Mouse (Mus musculus) CH12.LX (cell line): ENCODE data around the gene Rhpn2. TPM values are rescaled to one million over a fixed set of nuclear protein-coding genes. Genes with fewer than 3 reads are reported as not detected.

Experiments
- DNase-seq: peaks from one replicate; pipeline ENCODE4 v3.0.0-alpha.2; 2013; ENCODE audit errors: extremely low read depth
- H3K27ac ChIP-seq: 2 replicates; pipeline ENCODE4 v1.5.1; 2012; ENCODE audit warnings: low read depth, mild to moderate bottlenecking, control low read depth, moderate library complexity; ENCODE audit not compliant: insufficient read depth
- H3K27me3 ChIP-seq: replicated peaks from 2 replicates; pipeline ENCODE3; 2012; ENCODE audit warnings: inconsistent platforms
- H3K36me3 ChIP-seq, 2 experiments: replicated peaks in 1 of 2; 2 replicates each; pipeline versions ENCODE3 to v1.6.1; 2012; ENCODE audit warnings: inconsistent platforms in 1 of 2, low read length in 1 of 2, mild to moderate bottlenecking in 1 of 2, mixed read lengths in 1 of 2, moderate library complexity in 1 of 2; ENCODE audit not compliant: control insufficient read depth in 1 of 2, insufficient read depth in 1 of 2
- H3K4me1 ChIP-seq, 2 experiments: 2 replicates each; pipeline ENCODE4 v1.6.1; 2012; ENCODE audit warnings: inconsistent platforms in 1 of 2, moderate library complexity in 1 of 2; ENCODE audit not compliant: insufficient read depth in 2 of 2, control insufficient read depth in 1 of 2
- H3K4me2 ChIP-seq: 2 replicates; pipeline ENCODE4 v1.6.1; 2012; ENCODE audit warnings: low read depth, mild to moderate bottlenecking, control low read depth; ENCODE audit not compliant: poor library complexity, insufficient read depth, severe bottlenecking
- H3K4me3 ChIP-seq, 3 experiments: fragments of 150-350 bp in 1 of 3; sonication (generic) in 1 of 3; replicated peaks in 1 of 3; 2 replicates each; pipeline versions ENCODE3 to v1.5.1; 2011 to 2012; ENCODE audit warnings: low read depth in 2 of 3, low read length in 2 of 3, mild to moderate bottlenecking in 2 of 3, moderate library complexity in 2 of 3, control low read depth in 1 of 3, improper control_type of control experiment in 1 of 3, inconsistent platforms in 1 of 3, mixed read lengths in 1 of 3; ENCODE audit not compliant: poor library complexity in 1 of 3
- H3K79me2 ChIP-seq: replicated peaks from 2 replicates; pipeline ENCODE4 v1.6.1; 2012; ENCODE audit warnings: mild to moderate bottlenecking, moderate library complexity; ENCODE audit not compliant: control insufficient read depth, poor library complexity, insufficient read depth, severe bottlenecking; ENCODE audit errors: extremely low read depth
- H3K9ac ChIP-seq: 2 replicates; pipeline ENCODE4 v1.6.1; 2012; ENCODE audit warnings: low read depth, mild to moderate bottlenecking, control low read depth, moderate library complexity; ENCODE audit not compliant: insufficient read depth
- H3K9me3 ChIP-seq: replicated peaks from 2 replicates; pipeline ENCODE3; 2012; ENCODE audit warnings: low read length, inconsistent platforms, mixed read lengths
- CHD1 ChIP-seq: IDR thresholded peaks from 2 replicates; pipeline ENCODE4 v1.6.1; 2012; ENCODE audit warnings: low read depth, low read length, improper control_type of control experiment, inconsistent platforms
- CTCF ChIP-seq, 2 experiments: IDR thresholded peaks in 1 of 2; conservative IDR thresholded peaks in 1 of 2; 2 replicates each; pipeline ENCODE4 v1.5.1; 2011 to 2012; ENCODE audit warnings: low read depth in 2 of 2, low read length in 2 of 2, improper control_type of control experiment in 1 of 2, inconsistent platforms in 1 of 2, mild to moderate bottlenecking in 1 of 2, moderate library complexity in 1 of 2
- ELF1 ChIP-seq: IDR thresholded peaks from 2 replicates; pipeline ENCODE4 v1.6.1; 2014; ENCODE audit warnings: low read depth, mild to moderate bottlenecking, inconsistent platforms, low read length, improper control_type of control experiment
- EP300 ChIP-seq: IDR thresholded peaks from 2 replicates; pipeline ENCODE4 v1.6.1; 2011; ENCODE audit warnings: low read length, improper control_type of control experiment
- ETS1 ChIP-seq: conservative IDR thresholded peaks from 2 replicates; pipeline ENCODE4 v1.6.1; 2012; ENCODE audit warnings: low read depth, mild to moderate bottlenecking, inconsistent platforms, low read length, improper control_type of control experiment, moderate library complexity
- HCFC1 ChIP-seq: IDR thresholded peaks from 2 replicates; pipeline ENCODE4 v1.6.1; 2012; ENCODE audit warnings: low read depth, mild to moderate bottlenecking, inconsistent platforms, low read length, improper control_type of control experiment
- JUND ChIP-seq: conservative IDR thresholded peaks from 2 replicates; pipeline ENCODE4 v1.6.1; 2011; ENCODE audit warnings: low read depth, low read length, improper control_type of control experiment
- KAT2A ChIP-seq: IDR thresholded peaks from 2 replicates; pipeline ENCODE4 v1.6.1; 2012; ENCODE audit warnings: low read length, improper control_type of control experiment, inconsistent platforms; ENCODE audit not compliant: insufficient replicate concordance
- MAFK ChIP-seq: IDR thresholded peaks from 2 replicates; pipeline ENCODE4 v1.6.1; 2011; ENCODE audit warnings: low read length, improper control_type of control experiment; ENCODE audit not compliant: insufficient replicate concordance
- MAX ChIP-seq: IDR thresholded peaks from 2 replicates; pipeline ENCODE4 v1.6.1; 2011; ENCODE audit warnings: low read length, improper control_type of control experiment
- MAZ ChIP-seq: IDR thresholded peaks from 2 replicates; pipeline ENCODE4 v1.6.1; 2012; ENCODE audit warnings: low read depth, mild to moderate bottlenecking, inconsistent platforms, low read length, improper control_type of control experiment, moderate library complexity
- MXI1 ChIP-seq: IDR thresholded peaks from 2 replicates; pipeline ENCODE4 v1.6.1; 2011; ENCODE audit warnings: mild to moderate bottlenecking, low read depth, low read length, improper control_type of control experiment
- POLR2A ChIP-seq: IDR thresholded peaks from 2 replicates; pipeline ENCODE4 v1.6.1; 2011; ENCODE audit warnings: low read depth, mild to moderate bottlenecking, improper control_type of control experiment, low read length
- RCOR1 ChIP-seq: conservative IDR thresholded peaks from 2 replicates; pipeline ENCODE4 v1.6.1; 2012; ENCODE audit warnings: low read depth, mild to moderate bottlenecking, inconsistent platforms, low read length, improper control_type of control experiment
- SIN3A ChIP-seq: IDR thresholded peaks from 2 replicates; pipeline ENCODE4 v1.6.1; 2012; ENCODE audit warnings: low read length, improper control_type of control experiment, inconsistent platforms
- TBP ChIP-seq: conservative IDR thresholded peaks from 2 replicates; pipeline ENCODE4 v1.6.1; 2011; ENCODE audit warnings: low read depth, low read length, improper control_type of control experiment
- UBTF ChIP-seq: IDR thresholded peaks from 2 replicates; pipeline ENCODE4 v1.6.1; 2012; ENCODE audit warnings: low read depth, mild to moderate bottlenecking, inconsistent platforms, low read length, improper control_type of control experiment, moderate library complexity
- USF2 ChIP-seq: conservative IDR thresholded peaks from 2 replicates; pipeline ENCODE4 v1.6.1; 2011; ENCODE audit warnings: low read depth, low read length, improper control_type of control experiment
- dilution Hi-C: fragments of 300-500 bp; cut with MboI; formaldehyde crosslinking; loops from 2 replicates; pipeline ENCODE4 v1.14.3; 2020; ENCODE audit warnings: low sequenced_read_pairs; ENCODE audit not compliant: extremely low pct_unique_long_range_greater_than_20kb, extremely low pct_ligation_motif_present
- in situ Hi-C: fragments of 300-500 bp; cut with MboI; formaldehyde crosslinking; loops from 3 replicates; pipeline ENCODE4 v1.14.3; 2019; ENCODE audit warnings: low sequenced_read_pairs, low pct_ligation_motif_present, low pct_unique_long_range_greater_than_20kb, mixed read lengths
- polyA plus RNA-seq: library from polyadenylated mRNA; unstranded; fragments of >175 nt; gene quantifications from 2 replicates; pipeline ENCODE4 v1.2.1, GENCODE M21; 2012; ENCODE audit warnings: low read depth; ENCODE audit not compliant: insufficient read length
- total RNA-seq, 2 experiments: library from RNA; depleted of rRNA; stranded (reverse); fragments of 300-350 nt in 1 of 2; fragments of >200 nt in 1 of 2; gene quantifications; 2 replicates each; pipeline ENCODE4 v1.2.3; 2012 to 2014

The Rhpn2 gene
- 0.13 and 0.25 TPM in 2 replicates for total RNA-seq (2012; rRNA removed)
- 0.14 and 0.17 TPM in 2 replicates for total RNA-seq (2014; rRNA removed)
- 0.34 and 0.63 TPM in 2 replicates for polyA plus RNA-seq

DNA sequence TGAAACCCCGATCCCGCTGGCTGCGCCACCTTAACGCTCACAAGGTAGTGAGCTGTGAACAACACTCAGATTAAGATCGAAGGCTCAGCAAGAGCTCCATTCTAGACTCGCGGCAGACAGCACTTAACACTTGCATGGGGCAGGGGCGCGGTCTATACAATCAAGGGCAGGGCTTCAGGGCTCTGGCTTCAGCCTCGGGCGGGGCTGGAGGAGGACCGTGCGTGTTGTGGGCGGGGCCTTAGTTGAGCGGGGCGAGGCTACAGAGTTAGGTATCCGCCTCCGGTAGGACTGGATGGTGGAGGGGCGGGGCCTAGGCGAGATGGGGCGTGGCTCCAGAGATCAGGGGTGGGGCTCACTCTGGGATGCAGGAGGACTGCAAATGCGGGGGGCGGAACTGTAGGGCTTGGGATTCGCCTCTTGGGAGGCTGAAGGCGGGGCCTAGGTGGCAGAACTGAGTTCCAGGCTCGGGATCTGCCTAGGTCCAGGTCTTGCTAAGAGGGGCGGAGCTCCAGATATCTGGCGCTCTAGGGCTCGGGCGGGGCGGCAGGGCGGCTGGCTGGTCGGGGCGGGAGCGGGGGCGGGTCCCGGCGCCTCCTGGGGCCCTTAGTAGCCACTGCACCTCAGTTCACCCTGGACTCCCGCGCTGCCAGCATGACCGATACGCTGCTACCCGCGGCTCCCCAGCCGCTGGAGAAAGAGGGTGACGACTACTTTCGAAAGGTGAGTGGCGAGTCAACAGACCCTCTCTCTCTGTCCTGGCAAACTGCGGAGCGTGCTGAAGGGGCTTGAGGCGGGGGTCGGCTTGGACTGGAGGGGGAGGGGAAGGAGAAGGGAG lies at the start of gene Rhpn2:
TSS of gene Rhpn2 (plus strand) at position 479 of the 835 bp plus-strand sequence.
- Histone ChIP-seq H3K27me3 (peaks cover 70% of the 10 kb centered on the region), H3K9me3 (peaks cover 5% of the 10 kb centered on the region), H3K79me2 (no peaks in the 10 kb centered on the region), H3K27ac (no peak within 1 kb of the TSS), H3K4me3 (peak within 1 kb of the TSS; percentile 25 to 49 (median 31)), H3K36me3 (no peaks in the 10 kb centered on the region), H3K4me2 (peak within 1 kb of the TSS; percentile 85), H3K9ac (no peak within 1 kb of the TSS), H3K4me1 (peaks cover 9 to 14% of the 10 kb centered on the region in 2 experiments)
- dilution Hi-C loops (no loop called here), in situ Hi-C loops (no loop called here)
- TF ChIP-seq RCOR1 (no peak), HCFC1 (no peak), UBTF (no peak), EP300 (no peak), MAZ (no peak), CHD1 (no peak)
- peak; percentile 91 for DNase-seq

DNA sequence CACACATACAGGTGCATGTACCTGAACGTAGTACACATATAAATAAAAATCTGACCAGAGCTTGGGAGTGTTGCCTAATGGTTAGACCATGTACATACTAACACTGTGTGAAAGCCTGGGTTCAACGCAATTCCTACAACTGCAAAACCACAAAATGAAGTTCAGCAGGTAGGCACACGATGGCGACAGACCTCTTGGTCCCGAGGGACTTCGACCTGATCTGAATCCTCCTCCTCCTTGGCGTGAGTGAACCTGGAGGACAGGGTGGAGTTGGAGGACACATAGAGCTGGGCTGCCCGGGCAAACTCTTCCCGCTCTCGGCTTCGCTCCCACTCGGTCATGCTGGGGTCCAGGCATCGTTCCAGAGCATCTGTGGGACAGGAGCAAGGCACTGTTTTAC lies 40.5 kb upstream of the Rhpn2 start:
- no peak for DNase-seq
- Histone ChIP-seq H3K9ac (no peak overlapping the region), H3K4me2 (no peak overlapping the region), H3K4me3 (no peak overlapping the region), H3K27ac (no peak overlapping the region), H3K27me3 (no peaks in the 10 kb centered on the region), H3K36me3 (peaks cover 58 to 86% of the 10 kb centered on the region in 2 experiments), H3K4me1 (no peaks in the 10 kb centered on the region), H3K79me2 (no peaks in the 10 kb centered on the region), H3K9me3 (no peaks in the 10 kb centered on the region)
- TF ChIP-seq ETS1 (no peak), USF2 (no peak), CHD1 (no peak), RCOR1 (no peak)
- in situ Hi-C loops, result no loop called here
- dilution Hi-C loops, result no loop called here

DNA sequence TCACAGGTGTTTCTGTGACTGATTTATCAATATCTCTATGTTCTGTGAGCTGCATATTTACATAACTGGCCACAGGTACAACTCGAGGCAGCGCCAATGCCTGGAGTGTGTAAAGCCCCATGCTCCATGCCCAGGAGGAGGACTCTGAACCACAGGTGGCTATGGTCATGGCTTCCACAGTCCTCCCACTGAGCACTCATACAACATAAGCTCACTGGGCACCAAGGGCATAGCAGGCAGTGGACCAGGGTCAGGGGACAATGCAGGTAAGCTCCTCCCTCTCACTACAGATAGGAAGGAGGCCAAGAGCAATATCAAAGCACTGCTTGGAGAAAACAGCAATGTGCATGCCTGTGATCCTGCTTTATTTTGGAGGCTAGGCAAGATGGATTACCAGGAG lies 38.3 kb upstream of the Rhpn2 start:
- no peak overlapping the region for H3K27ac ChIP-seq
- in situ Hi-C loops, result no loop called here
- no peaks in the 10 kb centered on the region for H3K79me2 ChIP-seq
- H3K27me3 ChIP-seq, result no peaks in the 10 kb centered on the region
- no peaks in the 10 kb centered on the region for H3K9me3 ChIP-seq
- no peak overlapping the region for H3K9ac ChIP-seq
- dilution Hi-C loops, result no loop called here
- H3K36me3 ChIP-seq, result peaks cover 53 to 84% of the 10 kb centered on the region in 2 experiments
- no peak for TF ChIP-seq SIN3A
- TF ChIP-seq POLR2A, result no peak
- TF ChIP-seq JUND, result no peak
- TF ChIP-seq HCFC1, result no peak
- no peak for TF ChIP-seq MXI1
- TF ChIP-seq MAFK, result no peak
- TF ChIP-seq MAX, result no peak
- TF ChIP-seq ELF1, result no peak
- no peak for TF ChIP-seq TBP
- TF ChIP-seq KAT2A, result no peak
- TF ChIP-seq CHD1, result no peak
- no peak for TF ChIP-seq CTCF (conservative IDR thresholded peaks at IDR 0.05 in 1 of 2, IDR thresholded peaks at IDR 0.05 in 1 of 2; ENCODE audit: low read depth in 2 of 2, low read length in 2 of 2)
- no peak for DNase-seq
- H3K4me1 ChIP-seq, result no peaks in the 10 kb centered on the region
- no peak overlapping the region for H3K4me2 ChIP-seq
- no peak overlapping the region for H3K4me3 ChIP-seq
